Comparison of ENCODE assay signal across 21 mouse cellular contexts in genomic region chr12:9358872-9359271, GRCm38 (mm10).
DNase-seq lines count a peak whose midpoint lies in the region; ATAC-seq lines count a peak whose summit lies in the region.
"Had no signal": no experiment of that assay in that cellular context is flagged by ENCODE, and none has a peak within 500 bp of the region (broad histone marks: within the 10 kb centered on the region; RNA-seq: fewer than 3 reads in every experiment).

No protein-coding gene starts in this region.

- no peak overlapping the region for H3K4me2 ChIP-seq in kidney, embryonic 16.5 days (replicated peaks; ENCODE audit: low read depth, low read length)
- H3K4me2 ChIP-seq in embryonic facial prominence, embryonic 14.5 days (ENCODE audit: low read depth, low read length), result no peak overlapping the region
- H3K4me2 ChIP-seq in limb, embryonic 15.5 days, result no peak overlapping the region
- H3K4me2 ChIP-seq: embryonic facial prominence, embryonic 13.5 days; heart, embryonic 13.5 days; midbrain, embryonic 12.5 days had no signal

- no peak overlapping the region for H3K4me3 ChIP-seq in kidney, embryonic 16.5 days (ENCODE audit: low read length)
- H3K4me3 ChIP-seq in embryonic facial prominence, embryonic 14.5 days (ENCODE audit: low read depth, low read length), result no peak overlapping the region
- H3K4me3 ChIP-seq in limb, embryonic 15.5 days, result no peak overlapping the region
- H3K4me3 ChIP-seq: embryonic facial prominence, embryonic 13.5 days; heart, embryonic 13.5 days; hindbrain, embryonic 10.5 days; midbrain, embryonic 12.5 days; myocyte had no signal

- peak; percentile 5 to 15 for DNase-seq in adrenal gland, postnatal 36 days
- DNase-seq in adrenal gland, adult 18-20 months (ENCODE audit: low spot score in 2 of 2), result no peak
- DNase-seq in kidney, adult 9 months, result peak; percentile 3
- peak; percentile 36 for DNase-seq in embryonic facial prominence, embryonic 14.5 days (ENCODE audit: low spot score)
- no peak for DNase-seq in thymus, postnatal 4 days
- no peak for DNase-seq in spleen, adult 12 weeks (ENCODE audit: low spot score)
- DNase-seq: B cell, adult 2 months; cerebellum, adult 11 months; cerebellum, postnatal 36 days; layer of hippocampus, postnatal 36 days; left cerebral cortex, postnatal 4 days; lung, adult 18-20 months; right cerebral cortex, adult 18-20 months had no signal

- H3K9ac ChIP-seq in kidney, embryonic 16.5 days (replicated peaks; ENCODE audit: low read length), result no peak overlapping the region
- H3K9ac ChIP-seq in embryonic facial prominence, embryonic 14.5 days (ENCODE audit: low read depth, low read length), result no peak overlapping the region
- H3K9ac ChIP-seq in limb, embryonic 15.5 days, result no peak overlapping the region
- H3K9ac ChIP-seq: embryonic facial prominence, embryonic 13.5 days; heart, embryonic 13.5 days; midbrain, embryonic 12.5 days had no signal

- H3K27ac ChIP-seq in kidney, embryonic 16.5 days (ENCODE audit: low read length), result no peak overlapping the region
- H3K27ac ChIP-seq in embryonic facial prominence, embryonic 14.5 days (replicated peaks; ENCODE audit: low read depth, low read length), result no peak overlapping the region
- H3K27ac ChIP-seq in limb, embryonic 15.5 days, result no peak overlapping the region
- H3K27ac ChIP-seq: embryonic facial prominence, embryonic 13.5 days; heart, embryonic 13.5 days; hindbrain, embryonic 10.5 days; midbrain, embryonic 12.5 days had no signal

- H3K36me3 ChIP-seq in kidney, embryonic 16.5 days (ENCODE audit: insufficient read depth, low read length), result no peaks in the 10 kb centered on the region
- no peaks in the 10 kb centered on the region for H3K36me3 ChIP-seq in embryonic facial prominence, embryonic 14.5 days (ENCODE audit: control insufficient read depth, insufficient read depth, low read length)
- H3K36me3 ChIP-seq in limb, embryonic 15.5 days, result no peaks in the 10 kb centered on the region
- H3K36me3 ChIP-seq: embryonic facial prominence, embryonic 13.5 days; G1E; heart, embryonic 13.5 days; hindbrain, embryonic 10.5 days; midbrain, embryonic 12.5 days had no signal

- no peak for ATAC-seq in kidney, embryonic 16.5 days (ENCODE audit: low FRiP score, low TSS enrichment)
- ATAC-seq in embryonic facial prominence, embryonic 14.5 days (ENCODE audit: low read depth), result no peak
- 0 out of 2 replicates have a peak, but pooled peaks have one; percentile 19 for ATAC-seq in limb, embryonic 15.5 days (ENCODE audit: insufficient number of reproducible peaks, low FRiP score, low TSS enrichment, low read depth)

- no peaks in the 10 kb centered on the region for H3K9me3 ChIP-seq in kidney, embryonic 16.5 days (ENCODE audit: low read length)
- no peaks in the 10 kb centered on the region for H3K9me3 ChIP-seq in embryonic facial prominence, embryonic 14.5 days (ENCODE audit: control insufficient read depth, low read length)
- H3K9me3 ChIP-seq in limb, embryonic 15.5 days, result no peaks in the 10 kb centered on the region
- H3K9me3 ChIP-seq: embryonic facial prominence, embryonic 13.5 days; G1E; heart, embryonic 13.5 days; hindbrain, embryonic 10.5 days; midbrain, embryonic 12.5 days had no signal

- H3K27me3 ChIP-seq in kidney, embryonic 16.5 days (ENCODE audit: insufficient read depth, low read length), result no peaks in the 10 kb centered on the region
- no peaks in the 10 kb centered on the region for H3K27me3 ChIP-seq in embryonic facial prominence, embryonic 14.5 days (replicated peaks; ENCODE audit: control insufficient read depth, insufficient read depth, low read length)
- no peaks in the 10 kb centered on the region for H3K27me3 ChIP-seq in limb, embryonic 15.5 days
- H3K27me3 ChIP-seq: embryonic facial prominence, embryonic 13.5 days; midbrain, embryonic 12.5 days had no signal

- no peaks in the 10 kb centered on the region for H3K4me1 ChIP-seq in kidney, embryonic 16.5 days (ENCODE audit: insufficient read depth, low read length)
- peaks cover 8% of the 10 kb centered on the region; the same call in 1 of the 2 replicates for H3K4me1 ChIP-seq in embryonic facial prominence, embryonic 14.5 days (ENCODE audit: control insufficient read depth, insufficient read depth, low read length)
- peaks cover 14% of the 10 kb centered on the region for H3K4me1 ChIP-seq in limb, embryonic 15.5 days
- H3K4me1 ChIP-seq: heart, embryonic 13.5 days; hindbrain, embryonic 10.5 days; midbrain, embryonic 12.5 days had no signal

- WGBS in kidney, embryonic 16.5 days, result 42% methylated on average over 8 of the region's 8 CpGs
- 33% methylated on average over 8 of the region's 8 CpGs for WGBS in embryonic facial prominence, embryonic 14.5 days
- 24% methylated on average over 8 of the region's 8 CpGs for WGBS in limb, embryonic 15.5 days

Comparison
In these comparisons a context has a peak if more than half of its experiments do, and no peak if none do; other contexts are left out.
1. DNase-seq: peak in adrenal gland, postnatal 36 days (2 of 2), kidney, adult 9 months (single experiment) and embryonic facial prominence, embryonic 14.5 days (single experiment); none in adrenal gland, adult 18-20 months (0 of 2), thymus, postnatal 4 days (single experiment) and spleen, adult 12 weeks (single experiment).